Mouse (Mus musculus): ENCODE measurements around the gene Six2.
A peak's percentile ranks its signal among the peaks of the same experiment; 100 is the strongest.

Gene Six2

GRCm38 (mm10) chr17:85661521-85661920, 26.6 kb downstream of the Six2 start:
- no peak for DNase-seq (ENCODE audit: low read depth, low spot score)

GRCm38 (mm10) chr17:85660016-85660415, 28.1 kb downstream of the Six2 start:
- no peak for DNase-seq (ENCODE audit: low read depth, low spot score)

- DNase-seq (ENCODE audit: low read depth, low spot score): no peak
Measured at GRCm38 (mm10) chr17:85645718-85646665, 42.1 kb downstream of the Six2 start.

- DNase-seq (ENCODE audit: low read depth, low spot score): no peak
Measured at GRCm38 (mm10) chr17:85645312-85645711, 42.8 kb downstream of the Six2 start.

- DNase-seq (ENCODE audit: low read depth, low spot score): peak; percentile 44
Measured at GRCm38 (mm10) chr17:85637876-85638275, 50.2 kb downstream of the Six2 start.

Measured in 3T3-L1 (cell line).